Mouse (Mus musculus) erythroblast, embryonic 14.5 days (primary cell): ENCODE data around the gene Traip.

Source experiments
- GATA1 ChIP-seq: IDR thresholded peaks from 2 replicates; pipeline ENCODE4 v1.6.1; 2012; ENCODE audit warnings: low read length, inconsistent platforms, mixed read lengths
- TAL1 ChIP-seq: IDR thresholded peaks from 3 replicates; pipeline ENCODE4 v1.6.1; 2012; ENCODE audit warnings: low read length, inconsistent platforms, mixed read lengths

DNA sequence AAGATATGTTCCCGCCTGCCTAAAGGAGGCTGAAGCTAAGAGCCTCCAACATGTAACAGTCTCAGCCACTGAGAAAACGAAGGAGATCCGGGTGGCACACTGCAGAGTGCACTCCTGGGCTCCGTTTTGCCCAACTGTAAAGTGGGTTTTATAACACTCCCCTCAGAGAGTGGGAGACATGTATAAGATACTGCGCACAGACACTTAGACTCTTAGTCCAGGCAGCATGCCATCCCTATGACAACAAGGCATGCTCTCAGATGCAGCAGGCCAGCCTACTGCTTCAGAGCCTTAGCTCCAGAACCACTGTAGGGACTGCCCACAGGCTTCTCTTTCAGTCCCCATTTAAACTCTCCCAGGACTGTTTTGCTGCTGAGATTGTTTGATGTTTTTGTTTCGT is 31.1 kb upstream of the Traip start:
- TF ChIP-seq TAL1 (no peak), GATA1 (no peak)
